Mouse (Mus musculus) left cerebral cortex, postnatal 14 days (tissue): ENCODE measurements at regions not wholly inside any gene's neighbourhood (a gene's known extent, or its start where the extent isn't known, plus 50 kb on each side); places are given as distances from the start of the nearest gene placed in this dataset.
"Not testable (repeated sequence)": the region's sequence is repeated elsewhere in the genome, so short reads cannot be mapped to it uniquely, and the experiment has no call there.

Experiments
- DNase-seq, 2 experiments: peaks; one replicate each; pipeline ENCODE4 v3.0.0; 2021 to 2022; ENCODE audit warnings: low spot score in 2 of 2, mixed read lengths in 1 of 2
- intact Hi-C: fragments of 180-260 bp; cut with DNase I; formaldehyde crosslinking; loops from one replicate; pipeline ENCODE4 v1.15.1; 2025

- no peak for DNase-seq
- intact Hi-C loops = no loop called here
Observed at GRCm38 (mm10) chr3:34709553-34709952, 59.3 kb downstream of the Sox2 start.

- DNase-seq, intact Hi-C loops: not testable (repeated sequence)
Observed at GRCm38 (mm10) chr3:34712137-34712536, 61.9 kb downstream of the Sox2 start.

- DNase-seq = peak; percentile 13 to 37
Observed at GRCm38 (mm10) chr3:34722506-34722905, 72.3 kb downstream of the Sox2 start.

GRCm38 (mm10) chr3:34726955-34727354 lies 76.8 kb downstream of the Sox2 start:
- intact Hi-C loops = no loop called here
- DNase-seq = no peak

More at GRCm38 (mm10) chr3:34722506-34722905, 72.3 kb downstream of the Sox2 start:
- intact Hi-C loops = no loop called here

- DNase-seq = no peak
- intact Hi-C loops = no loop called here
Observed at GRCm38 (mm10) chr3:34728282-34728681, 78.1 kb downstream of the Sox2 start.

- intact Hi-C loops = no loop called here
- DNase-seq = no peak
Observed at GRCm38 (mm10) chr3:34734966-34735365, 84.8 kb downstream of the Sox2 start.

GRCm38 (mm10) chr3:34738001-34738400 lies 87.8 kb downstream of the Sox2 start:
- DNase-seq = no peak
- intact Hi-C loops = no loop called here

- DNase-seq = no peak
- intact Hi-C loops = no loop called here
Observed at GRCm38 (mm10) chr3:34738938-34739337, 88.7 kb downstream of the Sox2 start.

- intact Hi-C loops = no loop called here
- no peak for DNase-seq
Observed at GRCm38 (mm10) chr3:34739693-34740092, 89.5 kb downstream of the Sox2 start.

- DNase-seq = no peak
- intact Hi-C loops = no loop called here
Observed at GRCm38 (mm10) chr3:34740110-34740509, 89.9 kb downstream of the Sox2 start.

GRCm38 (mm10) chr3:34745181-34745736 lies 95.1 kb downstream of the Sox2 start:
- intact Hi-C loops = no loop called here
- no peak for DNase-seq

GRCm38 (mm10) chr3:34747499-34748093 lies 97.4 kb downstream of the Sox2 start:
- intact Hi-C loops = no loop called here
- DNase-seq = no peak

- peak; percentile 14 to 49 for DNase-seq
- intact Hi-C loops = no loop called here
Observed at GRCm38 (mm10) chr3:34749989-34750388, 99.8 kb downstream of the Sox2 start.

GRCm38 (mm10) chr3:34751551-34751950 lies 101.3 kb downstream of the Sox2 start:
- intact Hi-C loops = no loop called here
- DNase-seq = peak in 1 of 2 experiments; percentile 19

GRCm38 (mm10) chr3:34753557-34753956 lies 103.4 kb downstream of the Sox2 start:
- intact Hi-C loops = no loop called here
- no peak for DNase-seq

- intact Hi-C loops = no loop called here
- DNase-seq = no peak
Observed at GRCm38 (mm10) chr3:34754781-34755180, 104.6 kb downstream of the Sox2 start.

- DNase-seq, intact Hi-C loops: not testable (repeated sequence)
Observed at GRCm38 (mm10) chr3:34755282-34755681, 105.1 kb downstream of the Sox2 start.

- intact Hi-C loops = no loop called here
- DNase-seq = no peak
Observed at GRCm38 (mm10) chr3:34756632-34757031, 106.4 kb downstream of the Sox2 start.

- intact Hi-C loops = no loop called here
- DNase-seq = no peak
Observed at GRCm38 (mm10) chr3:34757130-34757529, 106.9 kb downstream of the Sox2 start.

GRCm38 (mm10) chr3:34757813-34758510 lies 107.8 kb downstream of the Sox2 start:
- intact Hi-C loops = no loop called here
- DNase-seq = no peak
